In genomic region chr1:177372066-177372465, GRCm38 (mm10) we compare ENCODE assay signal across 12 mouse cellular contexts.
"Had no signal": no experiment of that assay in that cellular context is flagged by ENCODE, and none has a peak within 500 bp of the region (broad histone marks: within the 10 kb centered on the region; RNA-seq: fewer than 3 reads in every experiment).

No protein-coding gene starts in this region.

- H3K36me3 ChIP-seq: limb, embryonic 10.5 days; liver, embryonic 15.5 days; stomach, embryonic 15.5 days had no signal

- ATAC-seq: lung, postnatal 0 days had no signal

- H3K27ac ChIP-seq: left cerebral cortex, adult 2 months; limb, embryonic 10.5 days; liver, embryonic 15.5 days; stomach, embryonic 15.5 days had no signal

- H3K9me3 ChIP-seq: limb, embryonic 10.5 days; liver, embryonic 15.5 days; stomach, embryonic 15.5 days had no signal

- H3K4me2 ChIP-seq: liver, embryonic 11.5 days; liver, embryonic 15.5 days; stomach, embryonic 15.5 days had no signal

- H3K9ac ChIP-seq: liver, embryonic 15.5 days; stomach, embryonic 15.5 days had no signal

- H3K4me1 ChIP-seq: liver, embryonic 15.5 days; stomach, embryonic 15.5 days had no signal

- H3K4me3 ChIP-seq: left cerebral cortex, adult 2 months; limb, embryonic 10.5 days; liver, embryonic 15.5 days; stomach, embryonic 15.5 days had no signal

- DNase-seq: kidney, postnatal 25 days; lung, adult 2 months; lung, postnatal 36 days; right cerebral cortex, postnatal 14 days; thymus, adult 2 months; thymus, postnatal 25 days had no signal

- H3K27me3 ChIP-seq: liver, embryonic 15.5 days; stomach, embryonic 15.5 days had no signal
